Mouse (Mus musculus): Measurements from ENCODE around the gene Shc2.

Shc2 gene

DNA sequence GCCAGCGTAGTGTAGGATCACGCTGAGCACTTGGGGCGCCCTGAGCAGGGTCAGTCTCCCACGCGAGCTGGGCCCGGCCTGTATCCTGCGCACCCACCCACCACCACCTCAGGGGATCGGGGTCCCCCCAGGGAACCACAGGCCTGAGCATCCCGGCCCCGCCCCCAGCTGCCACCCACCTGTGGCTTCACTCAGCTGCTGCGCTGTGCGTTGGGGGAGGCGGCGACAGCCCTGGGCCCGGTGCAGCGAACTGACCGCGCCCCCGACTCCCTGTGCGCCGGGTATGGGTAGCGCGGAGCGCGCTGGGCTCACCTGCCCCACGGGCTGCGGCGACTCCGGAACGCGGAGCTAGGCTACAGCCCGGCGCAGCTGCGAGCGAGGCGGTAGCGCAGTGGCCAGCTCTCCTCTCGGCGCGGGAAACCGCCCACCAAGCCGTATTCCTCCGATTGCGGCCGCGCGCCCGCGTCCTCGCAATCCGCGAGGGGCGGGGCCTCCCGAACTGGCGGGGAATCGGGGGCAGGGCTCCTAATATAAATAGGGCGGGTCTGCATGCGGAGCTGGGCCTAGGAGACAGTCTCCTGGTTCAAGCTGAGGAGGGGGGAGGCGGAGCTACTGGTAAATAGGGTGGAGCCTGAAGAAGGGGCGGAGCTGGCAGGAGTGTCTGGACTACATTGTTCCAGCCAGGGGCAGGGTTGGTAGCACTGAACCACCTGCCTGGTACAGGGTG is 24.0 kb downstream of the Shc2 start, which contains the start of gene C2cd4c:
Gene C2cd4c (minus strand): TSS at position 448 of the 727 bp plus-strand sequence.
- DNase-seq (ENCODE audit: low spot score), result no peak

- no peak for DNase-seq (ENCODE audit: low spot score)
Measured at GRCm38 (mm10) chr10:79612192-79613135, 25.3 kb downstream of the Shc2 start.

GRCm38 (mm10) chr10:79611296-79611695 is 26.4 kb downstream of the Shc2 start:
- DNase-seq (ENCODE audit: low spot score), result no peak

DNA sequence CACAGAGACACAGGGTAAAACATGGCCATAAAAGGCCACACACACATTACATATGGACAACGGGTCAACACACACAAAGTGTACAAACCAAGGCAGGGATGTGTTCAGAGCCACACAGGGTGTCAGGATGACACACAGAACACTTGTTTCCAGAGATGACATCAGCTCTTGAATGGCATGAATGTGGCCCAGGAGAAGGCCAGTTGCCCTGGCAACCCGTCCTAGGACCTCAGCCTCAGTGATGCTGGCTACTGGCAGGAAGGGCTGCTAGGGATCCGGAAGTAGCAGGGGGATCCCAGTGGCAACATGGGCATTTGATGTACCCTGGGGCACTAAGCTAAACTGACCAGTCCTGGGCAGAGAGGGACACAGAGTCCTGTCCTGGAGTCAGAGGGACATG is 28.4 kb downstream of the Shc2 start:
- no peak for DNase-seq (ENCODE audit: low spot score)

DNA sequence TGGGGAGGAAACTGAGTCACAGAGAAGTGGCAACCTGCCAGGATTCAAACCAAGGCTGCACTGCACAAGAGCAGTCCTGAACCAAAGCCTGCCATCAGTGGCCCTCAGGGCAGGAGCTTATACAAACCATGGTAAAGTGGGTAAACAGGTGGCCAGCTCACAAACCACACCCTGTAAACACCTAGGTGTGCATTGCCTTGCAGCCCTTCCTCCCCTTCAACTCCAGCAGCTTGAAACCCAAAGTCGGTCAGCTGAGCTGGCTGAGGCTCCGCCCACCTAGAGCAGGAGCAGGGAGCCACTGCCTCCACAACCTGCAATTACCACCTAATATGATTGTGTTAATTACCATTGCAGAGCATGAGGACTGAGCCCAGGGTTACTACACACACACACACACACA is 29.8 kb downstream of the Shc2 start:
- DNase-seq (ENCODE audit: low spot score), result no peak

DNA sequence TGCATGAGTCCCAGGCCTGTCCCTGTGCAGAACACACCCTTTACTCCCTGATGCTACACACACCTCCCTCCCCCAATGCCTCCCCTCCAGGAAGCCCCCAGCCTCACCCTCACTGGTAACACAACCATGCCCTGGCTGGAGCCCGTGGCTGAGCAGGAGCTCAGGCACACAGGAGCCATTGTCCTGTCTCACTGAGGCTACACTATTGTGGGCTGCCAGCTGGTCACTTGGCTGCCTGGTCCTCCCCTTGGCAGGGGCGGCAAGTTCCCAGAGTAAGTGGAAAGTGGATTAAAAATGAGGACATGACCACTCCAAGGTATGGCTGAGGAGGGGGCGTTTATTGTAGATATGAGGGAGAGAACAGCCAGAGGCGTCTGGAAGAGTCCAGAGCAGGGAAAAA is 31.2 kb downstream of the Shc2 start:
- DNase-seq (ENCODE audit: low spot score), result no peak

DNA sequence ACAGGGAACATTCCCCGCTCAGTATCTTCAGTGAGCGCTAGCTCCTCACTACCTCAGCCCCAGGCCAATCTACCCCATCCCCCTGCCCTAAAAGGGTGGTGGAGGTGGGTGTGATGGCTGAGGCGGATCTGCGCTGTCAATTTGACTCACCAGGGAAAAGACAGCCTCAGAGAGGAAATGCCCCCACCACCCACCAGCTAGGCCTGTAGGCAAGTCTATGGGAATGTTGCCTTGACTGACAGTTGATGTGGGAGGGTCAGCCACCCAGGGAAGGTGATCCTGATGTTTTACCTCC is 39.8 kb downstream of the Shc2 start:
- DNase-seq (ENCODE audit: low spot score), result no peak

- DNase-seq (ENCODE audit: low spot score), result no peak
Measured at GRCm38 (mm10) chr10:79597051-79597935, 40.4 kb downstream of the Shc2 start.

DNA sequence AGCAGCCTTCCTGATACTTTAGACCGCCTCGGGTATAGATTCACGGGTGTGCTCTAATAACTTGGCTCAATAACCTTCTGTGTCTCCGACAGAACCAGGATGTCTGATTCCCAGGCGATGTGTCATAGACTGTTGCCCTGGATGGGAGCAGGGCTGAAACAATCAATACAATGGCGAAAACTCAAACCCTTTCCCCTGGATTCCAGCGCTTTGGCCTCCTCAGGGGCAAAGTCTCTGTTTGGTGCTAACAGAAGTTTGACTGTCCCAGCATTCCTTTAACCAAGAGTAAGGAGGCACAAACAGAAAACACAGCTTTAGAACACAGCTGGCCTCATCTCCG is 42.2 kb downstream of the Shc2 start:
- no peak for DNase-seq (ENCODE audit: low spot score)

- DNase-seq (ENCODE audit: low spot score), result peak; percentile 69
Measured at GRCm38 (mm10) chr10:79594872-79595589, 42.7 kb downstream of the Shc2 start.

GRCm38 (mm10) chr10:79594111-79594510 is 43.6 kb downstream of the Shc2 start:
- DNase-seq (ENCODE audit: low spot score), result no peak

DNA sequence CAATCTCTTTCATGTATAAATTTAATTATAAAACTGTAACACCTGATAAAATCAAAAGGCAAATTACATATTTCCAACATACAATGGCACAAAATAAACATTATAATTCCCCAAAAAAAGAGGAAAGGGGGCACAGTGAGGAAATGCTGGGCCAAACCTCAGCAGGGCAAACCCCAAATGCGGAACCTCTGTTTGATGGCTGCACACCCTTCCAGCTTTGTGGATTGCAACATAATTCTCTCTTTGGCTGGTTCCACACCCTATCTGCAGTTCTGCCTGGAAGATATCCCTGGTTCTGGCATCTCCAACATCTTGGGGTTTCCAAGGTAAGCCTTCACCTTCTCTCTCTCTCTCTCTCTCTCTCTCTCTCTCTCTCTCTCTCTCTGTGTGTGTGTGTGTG is 47.0 kb downstream of the Shc2 start:
- no peak for DNase-seq (ENCODE audit: low spot score)

GRCm38 (mm10) chr10:79587752-79588126 is 50.0 kb downstream of the Shc2 start:
- no peak for DNase-seq (ENCODE audit: low spot score)

- no peak for DNase-seq (ENCODE audit: low spot score)
Measured at GRCm38 (mm10) chr10:79587061-79587751, 50.5 kb downstream of the Shc2 start, which contains the start of gene Theg. TSS of gene Theg (minus strand) at chr10:79587331.

- DNase-seq (ENCODE audit: low spot score), result no peak
Measured at GRCm38 (mm10) chr10:79586243-79586642, 51.5 kb downstream of the Shc2 start.

DNA sequence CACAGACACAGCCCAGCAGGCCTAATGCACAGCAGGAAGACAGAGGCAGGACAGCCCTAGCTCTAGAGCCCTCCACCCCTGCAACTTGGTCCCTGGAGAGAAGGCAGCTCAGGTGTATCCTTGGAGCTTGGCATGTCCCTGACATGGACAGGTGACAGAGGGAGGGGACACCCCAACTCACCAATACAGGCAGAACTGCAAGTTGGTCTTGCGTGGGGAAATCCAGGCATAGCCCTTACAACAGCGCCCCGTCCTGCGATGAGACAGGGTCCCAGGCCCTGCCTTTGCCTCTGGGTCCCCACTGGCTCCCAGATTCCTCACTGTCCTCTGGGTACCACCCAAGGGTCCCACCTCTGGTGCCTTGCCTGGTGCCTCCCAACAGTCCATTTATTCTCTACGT is 52.0 kb downstream of the Shc2 start:
- DNase-seq (ENCODE audit: low spot score), result no peak

DNA sequence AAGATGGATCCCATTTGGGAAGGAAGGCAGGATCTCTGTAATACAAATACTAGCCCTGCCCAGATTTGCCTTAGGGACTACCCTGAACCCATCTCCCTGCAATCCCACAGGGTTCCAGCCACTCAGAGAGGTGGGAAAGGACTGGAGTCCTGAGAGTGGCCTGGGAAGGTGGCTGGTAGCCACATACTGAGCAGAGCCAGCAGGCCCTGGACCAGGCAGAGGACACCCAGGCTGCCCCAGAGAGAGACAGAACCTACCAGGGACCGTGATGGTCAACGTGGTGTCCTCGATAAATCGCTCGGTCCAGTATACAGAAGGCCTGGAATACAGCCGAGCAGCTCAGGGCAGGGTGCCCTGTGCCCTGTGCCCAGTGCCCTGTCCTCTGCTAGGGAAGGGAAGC is 52.6 kb downstream of the Shc2 start:
- no peak for DNase-seq (ENCODE audit: low spot score)

DNA sequence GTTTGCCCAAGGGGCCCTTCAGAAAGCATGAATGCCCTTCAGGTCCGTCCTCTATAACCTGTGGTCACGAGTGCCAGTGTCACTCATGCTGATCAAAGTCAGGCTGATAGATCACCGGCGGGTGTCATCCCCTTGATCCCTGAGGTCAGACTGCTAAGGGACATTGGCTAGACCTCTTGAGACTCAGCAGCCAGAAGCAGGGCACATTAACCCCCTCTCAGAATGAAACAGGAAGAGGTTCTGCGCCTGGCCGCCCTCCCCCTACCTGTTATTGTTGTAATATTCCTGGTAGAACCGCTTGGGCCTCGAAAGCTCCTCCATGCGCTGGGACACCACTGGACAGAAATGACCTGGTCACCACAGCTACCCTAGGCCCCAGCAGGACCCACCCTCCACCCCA is 53.3 kb downstream of the Shc2 start:
- DNase-seq (ENCODE audit: low spot score), result no peak

DNA sequence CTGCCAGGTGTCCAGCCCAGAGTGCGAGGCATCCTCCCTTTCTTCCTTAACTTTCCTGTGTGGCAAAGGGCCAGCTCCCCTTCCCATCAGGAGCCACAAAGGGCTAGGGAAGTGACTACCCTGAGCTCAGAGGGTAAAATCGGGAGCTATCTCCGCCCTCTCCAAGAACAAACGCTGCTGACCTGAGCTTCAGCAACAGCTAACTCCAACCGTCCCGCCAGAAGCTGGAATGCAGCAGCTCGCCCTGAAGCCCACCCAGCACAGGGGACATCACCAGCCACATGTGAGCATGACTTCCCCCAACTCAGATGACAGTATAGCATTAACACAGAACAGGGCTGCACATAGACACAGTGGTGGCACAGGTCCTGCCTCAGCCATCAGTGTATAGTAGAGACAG is 53.7 kb downstream of the Shc2 start:
- DNase-seq (ENCODE audit: low spot score), result no peak

DNA sequence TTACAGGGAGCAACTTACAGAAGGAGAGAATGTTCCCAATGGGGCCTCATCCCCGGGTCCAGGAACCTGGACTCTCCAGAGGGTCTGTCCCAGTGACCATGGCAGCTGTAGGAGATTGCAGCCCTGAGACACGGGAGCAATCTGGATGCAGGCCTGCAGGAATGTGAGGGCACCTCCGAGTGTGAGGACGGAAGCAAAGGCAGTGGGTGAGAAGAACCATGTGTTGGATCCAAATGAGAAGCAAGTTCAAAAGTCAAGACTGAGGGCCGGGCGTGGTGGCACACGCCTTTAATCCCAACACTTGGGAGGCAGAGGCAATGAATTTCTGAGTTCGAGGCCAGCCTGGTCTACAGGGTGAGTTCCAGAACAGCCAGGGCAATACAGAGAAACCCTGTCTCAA is 56.2 kb downstream of the Shc2 start:
- DNase-seq (ENCODE audit: low spot score), result no peak

GRCm38 (mm10) chr10:79580811-79581210 is 56.9 kb downstream of the Shc2 start:
- no peak for DNase-seq (ENCODE audit: low spot score)

All from adipocyte (in vitro differentiated cells).